In the genomic region with DNA sequence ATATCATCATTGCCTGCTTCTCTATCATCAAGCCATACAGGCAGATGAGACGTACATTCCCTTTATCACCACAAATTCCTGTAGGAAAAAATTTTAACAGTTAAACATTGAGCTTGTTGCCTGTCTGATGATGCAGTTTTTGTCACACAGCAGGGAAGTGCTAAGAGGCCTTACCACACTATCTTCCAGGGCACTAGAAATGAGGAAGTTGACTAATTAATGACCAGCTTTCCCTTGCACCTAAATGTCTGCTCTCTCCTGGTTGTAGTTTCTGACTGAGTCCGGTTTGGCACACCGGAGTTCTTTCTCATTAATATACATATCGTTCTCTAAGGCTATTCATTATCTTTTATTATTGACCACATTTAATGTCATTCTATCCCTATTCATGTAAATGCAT, we compare ENCODE assay signal across 27 mouse cellular contexts.
A peak's percentile ranks its signal among the peaks of the same experiment; 100 is the strongest.
DNase-seq lines count a peak whose midpoint lies in the region; ATAC-seq and TF ChIP-seq lines count a peak whose summit lies in the region.
"Had no signal": no experiment of that assay in that cellular context is flagged by ENCODE, and none has a peak within 500 bp of the region (broad histone marks: within the 10 kb centered on the region; RNA-seq: fewer than 3 reads in every experiment).

No protein-coding gene starts in this region.

- no peak overlapping the region for H3K27ac ChIP-seq in gastrocnemius, adult 2 months
- H3K27ac ChIP-seq: forebrain, embryonic 10.5 days; forebrain, embryonic 13.5 days; heart, embryonic 15.5 days; hindbrain, embryonic 14.5 days; hindbrain, postnatal 0 days had no signal

- ATAC-seq in common myeloid progenitor, adult 5-6 weeks (replicated peaks; ENCODE audit: low read depth, poor library complexity, severe bottlenecking): peak; percentile 97
- ATAC-seq in megakaryocyte progenitor cell, adult 5-6 weeks (replicated peaks; ENCODE audit: poor library complexity): peak; percentile 92
- ATAC-seq: CD4-positive, CD25-positive, alpha-beta regulatory T cell, adult 4 months; forebrain, embryonic 13.5 days; forebrain, embryonic 16.5 days; hindbrain, postnatal 0 days; inflammation-experienced regulatory T-cells, adult 6 months; intestine, embryonic 16.5 days; Patski had no signal

- no peak for TF ChIP-seq CTCF in gastrocnemius, adult 2 months (IDR thresholded peaks at IDR 0.05)

- peak; percentile 1 for DNase-seq in retina, embryonic 14.5 days (ENCODE audit: low spot score)
- no peak for DNase-seq in retina, postnatal 1 day
- DNase-seq in ovary, adult 18-20 months (ENCODE audit: low spot score): no peak
- no peak for DNase-seq in gastrocnemius, adult 2 months
- DNase-seq: adrenal gland, adult 8-10 months; adrenal gland, postnatal 25 days; cerebellum, adult 11-12 months; cerebellum, adult 8-10 months; cerebellum, postnatal 10 days; cerebellum, postnatal 36 days; gastrocnemius, postnatal 14 days; heart, adult 18-20 months; heart, postnatal 10 days; heart, postnatal 36 days had no signal

- intact Hi-C loops in gastrocnemius, adult 2 months (cut with DNase I): no loop called here

- H3K4me3 ChIP-seq in gastrocnemius, adult 2 months: no peak overlapping the region
- H3K4me3 ChIP-seq: forebrain, embryonic 10.5 days; forebrain, embryonic 13.5 days; heart, embryonic 12.5 days; heart, embryonic 15.5 days had no signal
